Mouse (Mus musculus): ENCODE measurements around the gene Nr0b2. TPM values are rescaled to one million over a fixed set of nuclear protein-coding genes. Genes with fewer than 3 reads are reported as not detected.

Nr0b2 gene
- total RNA-seq, 1 experiment from 2014 or later: not detected

DNA sequence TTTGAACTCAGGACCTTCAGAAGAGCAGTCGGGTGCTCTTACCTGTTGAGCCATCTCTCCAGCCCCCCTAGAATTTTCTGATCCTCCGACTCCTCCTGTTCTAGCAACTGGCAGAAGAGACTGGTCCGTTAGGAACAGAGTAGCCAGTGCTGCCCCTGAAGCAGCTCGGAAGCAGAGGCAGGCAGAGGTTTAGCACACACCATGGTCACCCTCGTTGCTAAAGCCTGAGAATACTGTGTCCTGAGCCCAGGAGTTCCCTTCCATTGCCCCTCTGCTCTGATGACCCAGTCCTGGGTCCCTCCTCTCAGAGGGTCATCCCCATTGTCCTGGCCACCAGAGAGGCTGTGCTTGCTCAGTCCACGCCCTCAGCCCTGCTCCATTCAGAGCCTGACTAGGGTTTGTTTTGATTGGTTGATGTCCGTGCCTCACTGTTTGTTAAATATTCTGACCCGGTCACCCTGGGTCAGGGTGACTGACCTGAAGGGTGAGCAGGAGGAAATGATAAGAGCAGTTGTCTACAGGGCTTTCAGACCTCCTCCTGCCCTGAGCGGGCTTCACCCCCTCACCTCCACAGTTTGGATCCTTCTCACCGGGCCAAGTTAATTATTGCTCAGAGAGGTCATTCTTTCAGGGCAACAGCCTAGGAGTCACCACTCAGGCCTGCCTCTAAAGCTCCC lies 4.0 kb downstream of the Nr0b2 start:
- ATAC-seq (replicated peaks; ENCODE audit: low read depth, poor library complexity, severe bottlenecking): no peak

DNA sequence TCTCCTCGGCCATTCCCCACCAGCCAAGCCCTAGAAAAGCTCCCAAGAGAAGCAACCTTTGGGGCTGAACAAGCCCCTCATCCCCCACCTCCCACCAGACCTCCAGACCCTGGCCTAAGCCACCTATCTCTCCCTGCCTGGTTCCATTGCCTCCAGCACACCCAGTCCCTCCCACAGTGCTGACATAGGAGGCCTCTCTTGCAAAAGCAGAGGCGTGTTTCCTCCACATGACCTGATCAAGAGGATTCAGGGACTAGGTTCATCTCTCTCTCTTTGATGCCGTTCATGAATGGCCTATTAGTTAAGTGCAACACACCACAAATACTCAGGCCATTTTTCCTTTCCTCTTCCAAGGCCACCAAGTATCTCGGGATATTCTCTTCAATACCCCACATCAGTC lies 6.7 kb downstream of the Nr0b2 start:
- ATAC-seq (replicated peaks; ENCODE audit: low read depth, poor library complexity, severe bottlenecking): no peak

DNA sequence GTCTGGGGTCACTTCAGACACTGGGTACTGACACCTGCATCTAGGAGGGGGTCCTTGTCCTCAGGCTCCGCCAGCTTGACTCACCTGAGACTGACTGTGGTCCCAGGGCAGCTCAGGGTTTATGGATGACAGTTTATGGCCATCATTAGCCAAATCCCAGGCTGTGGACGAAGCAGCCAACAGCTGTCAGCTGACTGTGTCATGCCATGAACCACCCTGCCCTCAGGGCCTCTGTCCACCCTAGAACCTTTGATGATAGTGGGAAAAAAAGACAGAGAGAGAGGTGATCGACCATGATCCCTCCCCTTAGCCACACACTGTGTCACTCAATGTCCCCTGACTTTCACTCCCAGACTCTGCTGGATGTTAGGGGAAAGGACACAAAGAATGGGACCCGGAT lies 8.4 kb downstream of the Nr0b2 start:
- no peak for ATAC-seq (replicated peaks; ENCODE audit: low read depth, poor library complexity, severe bottlenecking)

GRCm38 (mm10) chr4:133563123-133563571 lies 10.0 kb downstream of the Nr0b2 start:
- ATAC-seq (replicated peaks; ENCODE audit: low read depth, poor library complexity, severe bottlenecking): peak; percentile 90

GRCm38 (mm10) chr4:133567251-133567650 lies 14.1 kb downstream of the Nr0b2 start:
- no peak for ATAC-seq (replicated peaks; ENCODE audit: low read depth, poor library complexity, severe bottlenecking)

GRCm38 (mm10) chr4:133569291-133570065 lies 16.3 kb downstream of the Nr0b2 start:
- no peak for ATAC-seq (replicated peaks; ENCODE audit: low read depth, poor library complexity, severe bottlenecking)

GRCm38 (mm10) chr4:133570066-133570466 lies 16.9 kb downstream of the Nr0b2 start:
- no peak for ATAC-seq (replicated peaks; ENCODE audit: low read depth, poor library complexity, severe bottlenecking)

- peak; percentile 92 for ATAC-seq (replicated peaks; ENCODE audit: low read depth, poor library complexity, severe bottlenecking)
These were observed 21.1 kb downstream of the Nr0b2 start, which contains the start of gene Gpatch3 for GRCm38 (mm10) chr4:133574070-133574842. Gpatch3 (plus strand) TSS chr4:133574745.

- ATAC-seq (replicated peaks; ENCODE audit: low read depth, poor library complexity, severe bottlenecking): no peak
These were observed 21.6 kb downstream of the Nr0b2 start for GRCm38 (mm10) chr4:133574843-133575202.

- ATAC-seq (replicated peaks; ENCODE audit: low read depth, poor library complexity, severe bottlenecking): no peak
These were observed 24.8 kb downstream of the Nr0b2 start for GRCm38 (mm10) chr4:133577983-133578382.

DNA sequence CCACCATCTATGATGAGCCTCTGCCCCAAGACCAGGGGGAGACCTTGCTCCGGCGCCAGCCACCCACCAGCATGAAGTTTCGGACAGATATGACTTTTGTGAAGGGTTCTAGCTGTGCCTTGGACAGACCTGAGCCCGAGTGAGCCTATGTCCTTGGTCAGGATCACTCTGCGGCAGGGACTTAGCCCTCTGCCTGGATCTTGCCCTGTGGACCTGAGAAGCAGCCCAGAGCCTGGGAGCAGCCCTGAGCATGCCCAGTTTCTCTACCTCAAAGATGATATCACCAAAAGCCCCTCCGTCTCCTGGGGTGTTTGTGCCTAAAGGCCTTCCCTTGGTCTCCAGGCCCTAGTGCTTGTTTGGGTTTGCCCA lies 30.5 kb downstream of the Nr0b2 start:
- ATAC-seq (replicated peaks; ENCODE audit: low read depth, poor library complexity, severe bottlenecking): peak; percentile 6; the same call in 1 of the 2 replicates

DNA sequence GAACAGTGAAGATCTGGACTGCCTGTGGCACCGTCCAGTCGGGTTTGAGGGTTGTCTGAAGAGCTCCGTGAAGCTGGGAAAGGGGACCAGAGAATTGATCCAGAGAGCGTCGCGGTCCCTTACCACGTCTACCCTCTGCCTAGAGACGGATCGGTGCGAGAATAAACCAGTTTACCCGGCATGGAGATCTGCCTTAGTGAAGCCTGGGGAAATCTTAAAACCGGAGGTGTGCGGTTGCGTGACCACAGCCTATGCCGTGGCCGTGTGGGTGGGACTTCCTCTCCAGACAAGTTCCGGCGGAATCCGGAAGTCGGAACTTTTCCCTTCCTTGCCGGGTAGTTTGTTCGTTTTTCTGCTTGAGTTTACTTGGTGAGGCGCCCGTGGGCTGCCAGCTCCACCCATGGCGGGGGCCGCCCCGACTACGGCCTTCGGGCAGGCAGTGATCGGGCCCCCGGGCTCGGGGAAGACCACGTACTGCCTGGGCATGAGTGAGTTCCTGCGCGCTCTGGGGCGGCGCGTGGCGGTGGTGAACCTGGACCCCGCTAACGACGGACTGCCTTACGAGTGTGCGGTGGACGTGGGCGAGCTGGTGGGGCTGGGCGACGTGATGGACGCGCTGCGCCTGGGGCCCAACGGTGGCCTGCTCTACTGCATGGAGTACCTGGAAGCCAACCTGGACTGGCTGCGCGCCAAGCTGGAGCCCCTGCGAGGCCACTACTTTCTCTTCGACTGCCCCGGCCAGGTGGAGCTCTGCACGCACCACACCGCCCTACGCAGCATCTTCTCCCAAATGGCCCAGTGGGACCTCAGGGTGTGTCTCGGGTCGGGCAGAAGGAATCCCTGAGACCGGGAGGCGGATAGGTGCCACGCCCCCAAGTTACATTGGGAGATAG lies 31.1 kb downstream of the Nr0b2 start, which contains the start of gene Gpn2:
Gpn2 (plus strand) TSS at position 304 of the 893 bp plus-strand sequence.
- peak; percentile 87 for ATAC-seq (replicated peaks; ENCODE audit: low read depth, poor library complexity, severe bottlenecking)

DNA sequence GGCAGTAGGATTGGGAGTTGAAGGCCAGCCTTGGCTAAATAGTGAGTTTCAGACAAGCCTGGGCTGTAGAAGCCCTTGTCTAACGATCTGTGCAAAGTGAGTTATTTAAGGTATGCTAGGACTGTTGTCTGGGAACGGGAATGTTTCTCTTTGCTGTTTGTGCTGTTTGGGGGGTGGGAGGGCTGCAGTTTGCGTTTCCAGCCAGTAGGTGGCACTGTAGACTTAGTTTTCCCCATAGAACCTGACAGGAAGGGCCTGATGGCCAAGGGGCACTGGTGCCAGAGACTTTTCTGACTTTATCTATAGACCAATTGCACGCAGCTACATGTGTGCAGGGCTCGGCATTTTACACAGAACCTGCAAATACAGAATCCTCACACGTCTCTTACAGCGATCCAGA lies 39.4 kb downstream of the Nr0b2 start:
- ATAC-seq (replicated peaks; ENCODE audit: low read depth, poor library complexity, severe bottlenecking): peak; percentile 85

- ATAC-seq (replicated peaks; ENCODE audit: low read depth, poor library complexity, severe bottlenecking): no peak
These were observed 42.4 kb downstream of the Nr0b2 start for GRCm38 (mm10) chr4:133595538-133595937.

DNA sequence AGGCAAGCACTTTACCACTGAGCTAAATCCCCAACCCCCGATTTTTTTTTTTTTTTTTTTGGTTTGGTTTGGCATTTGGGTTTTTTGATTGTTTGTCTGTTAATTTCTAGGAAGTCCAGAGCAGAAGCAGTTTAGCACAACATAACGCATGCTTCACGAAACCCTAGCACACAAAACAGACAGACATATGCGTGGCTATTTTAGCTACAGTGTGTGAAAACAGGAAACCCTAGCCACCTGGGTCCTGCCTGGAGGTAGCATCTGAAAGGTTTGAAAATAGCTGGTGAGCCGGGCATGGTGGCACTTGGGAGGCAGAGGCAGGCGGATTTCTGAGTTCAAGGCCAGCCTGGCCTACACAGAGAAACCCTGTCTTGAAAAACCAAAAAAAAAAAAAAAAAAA lies 42.9 kb downstream of the Nr0b2 start:
- ATAC-seq (replicated peaks; ENCODE audit: low read depth, poor library complexity, severe bottlenecking): no peak

- ATAC-seq (replicated peaks; ENCODE audit: low read depth, poor library complexity, severe bottlenecking): no peak
These were observed 45.4 kb downstream of the Nr0b2 start for GRCm38 (mm10) chr4:133598616-133599015.

- no peak for ATAC-seq (replicated peaks; ENCODE audit: low read depth, poor library complexity, severe bottlenecking)
These were observed 45.9 kb downstream of the Nr0b2 start for GRCm38 (mm10) chr4:133599116-133599515.

- peak; percentile 92 for ATAC-seq (replicated peaks; ENCODE audit: low read depth, poor library complexity, severe bottlenecking)
These were observed 46.4 kb downstream of the Nr0b2 start for GRCm38 (mm10) chr4:133599571-133600073.

DNA sequence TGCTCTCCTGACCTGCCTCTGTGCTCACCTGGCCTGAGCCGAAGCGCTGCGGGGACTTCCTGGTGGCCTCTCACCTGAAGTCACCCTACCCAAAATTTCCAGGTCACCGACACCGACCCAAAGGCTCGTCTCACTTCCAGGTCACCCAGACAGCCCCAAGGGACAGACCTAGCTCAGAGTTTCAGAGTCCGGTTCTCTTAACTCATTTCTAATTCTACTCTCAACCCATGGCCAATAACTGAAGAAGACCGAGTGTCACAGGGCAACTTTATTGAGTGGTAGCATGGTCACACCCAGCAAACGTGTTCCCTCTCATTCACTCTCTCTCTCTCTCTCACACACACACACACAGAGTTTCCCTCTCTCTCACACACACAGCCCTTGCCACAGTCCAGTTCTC lies 47.1 kb downstream of the Nr0b2 start:
- ATAC-seq (replicated peaks; ENCODE audit: low read depth, poor library complexity, severe bottlenecking): no peak
